Mouse (Mus musculus): ENCODE data around the gene B230219D22Rik.

The B230219D22Rik gene

DNA sequence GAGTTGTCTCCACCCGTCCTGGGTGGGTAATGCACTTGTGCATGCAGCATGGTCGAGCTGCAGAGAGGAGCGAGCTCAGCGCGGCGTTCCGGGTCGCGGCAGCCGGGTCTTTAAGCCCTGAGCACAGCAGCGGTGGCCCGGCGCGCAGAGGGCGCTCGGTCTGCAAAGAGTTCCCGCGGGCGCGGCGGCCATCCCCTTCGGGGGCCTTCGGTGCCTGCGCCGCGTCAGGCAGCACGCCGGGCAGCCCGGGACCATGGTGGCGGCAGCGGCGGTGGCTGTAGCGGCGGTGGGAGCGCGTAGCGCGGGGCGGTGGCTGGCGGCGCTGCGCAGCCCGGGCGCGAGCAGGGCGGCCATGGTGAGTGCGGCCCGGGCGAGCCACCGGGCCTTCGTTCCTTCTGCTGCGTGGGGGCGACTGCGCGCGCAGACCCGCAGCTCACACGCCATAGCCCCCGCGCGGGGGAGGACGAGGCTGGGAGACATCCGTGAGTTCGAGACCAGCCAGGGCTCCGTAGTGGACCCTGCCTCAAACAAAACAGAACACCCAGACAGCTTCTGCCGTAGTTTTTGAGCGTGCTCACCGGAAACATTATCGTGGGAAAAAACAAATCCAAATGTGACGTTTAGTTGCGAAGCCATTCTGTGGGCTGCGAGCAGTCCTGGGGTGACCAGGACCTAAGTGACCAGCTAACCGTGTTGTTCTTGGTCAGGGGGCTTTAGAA, 34.4 kb downstream of the B230219D22Rik start, which contains the start of gene Pcbd2:
TSS of gene Pcbd2 (plus strand) at position 249 of the 719 bp plus-strand sequence.
- peak; percentile 86 for DNase-seq (ENCODE audit: low spot score)

DNA sequence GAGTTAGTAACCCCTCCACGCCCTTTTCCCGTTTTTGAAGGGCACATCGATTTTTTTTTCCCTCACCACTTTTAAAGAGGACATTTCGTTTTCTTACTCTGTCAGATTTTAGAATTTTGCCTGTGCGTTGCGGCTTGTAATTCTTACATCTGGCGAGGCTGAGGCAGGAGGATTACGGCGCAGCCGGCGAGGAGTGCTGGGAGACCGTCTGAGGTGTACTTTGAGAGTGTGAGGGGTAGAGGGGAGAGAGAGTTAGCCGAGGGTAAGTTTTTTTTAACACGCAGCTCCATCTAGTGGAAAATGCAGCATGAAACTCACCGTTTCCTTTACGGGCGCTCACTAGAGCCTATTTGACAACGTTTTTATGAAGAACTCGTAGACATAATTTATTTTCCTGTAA, 34.9 kb downstream of the B230219D22Rik start:
- peak; percentile 57 for DNase-seq (ENCODE audit: low spot score)

GRCm38 (mm10) chr13:55730716-55731115, 37.8 kb downstream of the B230219D22Rik start:
- no peak for DNase-seq (ENCODE audit: low spot score)

DNA sequence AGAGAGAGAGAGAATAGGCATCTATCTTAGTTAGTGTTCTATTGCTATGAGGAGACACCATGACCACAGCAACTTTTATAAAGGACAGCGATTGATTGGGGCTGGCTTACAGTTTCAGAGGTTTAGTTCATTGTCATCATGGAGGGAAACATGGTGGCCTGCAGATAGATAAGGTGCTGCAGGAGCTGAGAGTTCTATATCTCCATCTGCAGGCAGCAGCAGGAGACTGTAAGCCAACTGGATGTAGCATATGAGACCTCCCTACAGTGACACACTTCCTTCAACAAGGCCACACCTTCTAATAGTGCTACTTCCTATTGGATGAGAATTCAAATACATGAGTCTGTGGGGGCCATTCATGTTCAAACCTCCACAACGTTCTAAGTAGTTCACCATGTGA, 39.2 kb downstream of the B230219D22Rik start:
- no peak for DNase-seq (ENCODE audit: low spot score)

DNA sequence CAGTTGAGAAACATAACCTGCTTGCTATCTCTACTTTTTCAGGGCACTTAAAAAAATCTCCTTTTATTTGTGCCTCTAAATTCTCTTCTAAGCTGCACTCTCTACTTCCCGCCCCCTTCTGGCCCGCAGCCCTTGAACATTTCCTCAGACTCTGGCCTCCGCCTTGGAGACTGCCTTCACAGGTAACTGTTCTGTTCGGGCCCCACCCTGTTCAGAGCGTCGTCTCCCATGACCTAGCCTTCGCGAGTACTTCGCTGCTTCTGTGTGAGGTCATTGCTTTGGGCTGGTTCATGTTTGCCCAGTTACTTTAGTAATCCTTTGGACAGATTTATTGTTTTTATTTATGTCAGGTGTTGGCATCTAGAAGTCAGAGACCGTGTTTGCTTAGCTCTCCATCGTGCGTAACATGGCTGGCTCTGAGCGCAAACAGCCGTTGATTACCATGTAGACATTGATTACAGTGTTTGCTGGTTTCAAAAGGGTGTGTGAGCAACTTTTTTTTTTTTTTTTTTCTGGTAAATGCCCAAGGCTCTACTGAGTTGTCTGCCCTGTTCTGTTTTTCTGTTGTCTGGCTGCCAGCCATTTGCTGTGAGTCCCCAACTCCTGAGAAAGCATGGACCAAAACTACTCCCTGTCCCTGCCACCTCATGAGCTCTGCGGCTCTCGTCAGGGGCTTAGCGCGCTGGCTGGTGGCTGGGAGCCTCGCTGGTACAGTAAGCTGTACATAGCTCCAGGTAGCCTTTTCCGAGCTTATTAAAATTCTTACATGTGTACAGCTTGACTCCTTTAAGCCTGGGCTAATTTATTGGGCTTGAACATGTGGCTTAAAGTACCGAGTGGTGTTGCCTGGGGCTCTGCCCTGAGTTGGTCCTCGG, 40.9 kb downstream of the B230219D22Rik start:
- no peak for DNase-seq (ENCODE audit: low spot score)

GRCm38 (mm10) chr13:55737885-55738284, 45.0 kb downstream of the B230219D22Rik start:
- DNase-seq (ENCODE audit: low spot score): no peak

GRCm38 (mm10) chr13:55742306-55742705, 49.4 kb downstream of the B230219D22Rik start:
- DNase-seq (ENCODE audit: low spot score): no peak
